18 mouse cellular contexts compared by ENCODE assay signal in the genomic region with DNA sequence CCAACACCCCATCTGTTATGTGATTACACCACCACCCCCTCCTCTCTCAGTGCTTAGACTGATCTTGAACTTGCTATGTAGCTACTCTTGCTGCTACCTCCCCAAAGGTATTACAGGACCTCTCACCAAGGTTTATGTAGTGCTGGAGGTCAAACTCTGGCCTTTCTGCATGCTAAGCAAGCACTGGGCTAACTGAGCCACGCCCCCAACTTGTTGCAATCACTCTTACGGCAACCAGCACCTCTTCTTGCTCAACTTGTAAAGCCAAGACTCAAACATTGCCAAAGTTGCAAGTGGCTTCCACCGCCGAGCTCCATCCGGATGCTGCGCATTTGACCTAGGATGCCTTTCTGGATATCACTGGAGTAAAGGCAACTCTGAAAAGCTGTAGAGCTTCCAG.
DNase-seq lines count a peak whose midpoint lies in the region; ATAC-seq and TF ChIP-seq lines count a peak whose summit lies in the region.
"Had no signal": no experiment of that assay in that cellular context is flagged by ENCODE, and none has a peak within 500 bp of the region (broad histone marks: within the 10 kb centered on the region; RNA-seq: fewer than 3 reads in every experiment).

No protein-coding gene starts in this region.

- H3K4me3 ChIP-seq in liver, embryonic 16.5 days (ENCODE audit: low read depth, low read length) = no peak overlapping the region
- no peak overlapping the region for H3K4me3 ChIP-seq in lung, postnatal 0 days (ENCODE audit: low read depth, low read length)
- no peak overlapping the region for H3K4me3 ChIP-seq in stomach, postnatal 0 days (ENCODE audit: low read depth, low read length)
- H3K4me3 ChIP-seq in midbrain, postnatal 0 days (ENCODE audit: low read depth, low read length) = no peak overlapping the region
- H3K4me3 ChIP-seq: forebrain, embryonic 15.5 days; heart, embryonic 15.5 days; limb, embryonic 12.5 days had no signal

- peak; percentile 51; the same call in 1 of the 2 replicates for ATAC-seq in liver, embryonic 16.5 days (ENCODE audit: low read depth)
- ATAC-seq in lung, postnatal 0 days = peak; percentile 46
- no peak for ATAC-seq in stomach, postnatal 0 days (ENCODE audit: low FRiP score, low TSS enrichment)
- no peak for ATAC-seq in midbrain, postnatal 0 days (ENCODE audit: low FRiP score)
- ATAC-seq in activated CD4-positive, CD25-positive, alpha-beta regulatory T cell, adult 4 months = no peak
- ATAC-seq in cerebellum, adult (ENCODE audit: insufficient number of reproducible peaks, low FRiP score, low TSS enrichment) = no peak
- ATAC-seq: forebrain, embryonic 15.5 days; hindbrain, postnatal 0 days had no signal

- no peaks in the 10 kb centered on the region for H3K36me3 ChIP-seq in liver, embryonic 16.5 days (ENCODE audit: control insufficient read depth, insufficient read depth)
- H3K36me3 ChIP-seq in lung, postnatal 0 days (ENCODE audit: insufficient read depth, low read length) = no peaks in the 10 kb centered on the region
- no peaks in the 10 kb centered on the region for H3K36me3 ChIP-seq in stomach, postnatal 0 days (ENCODE audit: control insufficient read depth, insufficient read depth, low read length)
- peaks cover 4% of the 10 kb centered on the region; the same call in 1 of the 2 replicates for H3K36me3 ChIP-seq in midbrain, postnatal 0 days (ENCODE audit: insufficient read depth, low read length)
- H3K36me3 ChIP-seq: forebrain, embryonic 15.5 days; heart, embryonic 15.5 days; limb, embryonic 12.5 days had no signal

- no peak overlapping the region for H3K9ac ChIP-seq in liver, embryonic 16.5 days (ENCODE audit: low read depth, low read length)
- H3K9ac ChIP-seq in lung, postnatal 0 days (replicated peaks; ENCODE audit: low read depth) = no peak overlapping the region
- H3K9ac ChIP-seq in stomach, postnatal 0 days (ENCODE audit: low read length) = no peak overlapping the region
- no peak overlapping the region for H3K9ac ChIP-seq in midbrain, postnatal 0 days (replicated peaks; ENCODE audit: low read length, poor library complexity, severe bottlenecking)
- H3K9ac ChIP-seq: forebrain, embryonic 15.5 days; heart, embryonic 15.5 days; limb, embryonic 12.5 days had no signal

- 62% methylated on average over 6 of the region's 6 CpGs for WGBS in liver, embryonic 16.5 days (ENCODE audit: insufficient replicate concordance)
- WGBS in lung, postnatal 0 days = 59% methylated on average over 6 of the region's 6 CpGs
- 87% methylated on average over 6 of the region's 6 CpGs for WGBS in stomach, postnatal 0 days
- 93% methylated on average over 6 of the region's 6 CpGs for WGBS in midbrain, postnatal 0 days

- H3K4me2 ChIP-seq in liver, embryonic 16.5 days (ENCODE audit: low read depth, low read length) = no peak overlapping the region
- no peak overlapping the region for H3K4me2 ChIP-seq in lung, postnatal 0 days (replicated peaks; ENCODE audit: low read depth, low read length)
- H3K4me2 ChIP-seq in stomach, postnatal 0 days (replicated peaks; ENCODE audit: low read depth) = no peak overlapping the region
- no peak overlapping the region for H3K4me2 ChIP-seq in midbrain, postnatal 0 days (ENCODE audit: low read depth, low read length, poor library complexity, severe bottlenecking)
- H3K4me2 ChIP-seq: forebrain, embryonic 15.5 days; heart, embryonic 15.5 days; limb, embryonic 12.5 days had no signal

- no peaks in the 10 kb centered on the region for H3K27me3 ChIP-seq in liver, embryonic 16.5 days (ENCODE audit: control insufficient read depth, insufficient read depth, low read depth, low read length)
- no peaks in the 10 kb centered on the region for H3K27me3 ChIP-seq in lung, postnatal 0 days (replicated peaks; ENCODE audit: insufficient read depth, low read length)
- no peaks in the 10 kb centered on the region for H3K27me3 ChIP-seq in stomach, postnatal 0 days (ENCODE audit: control insufficient read depth, insufficient read depth, low read length)
- H3K27me3 ChIP-seq in midbrain, postnatal 0 days (ENCODE audit: insufficient read depth, low read length) = no peaks in the 10 kb centered on the region
- H3K27me3 ChIP-seq: heart, embryonic 15.5 days; limb, embryonic 12.5 days had no signal

- DNase-seq in liver = no peak
- peak; percentile 40 for DNase-seq in adrenal gland, postnatal 25 days
- peak; percentile 62 for DNase-seq in lung, postnatal 0 days (ENCODE audit: low spot score)
- peak; percentile 18 for DNase-seq in stomach, postnatal 0 days (ENCODE audit: low spot score)
- DNase-seq in midbrain, postnatal 0 days (ENCODE audit: low spot score) = no peak
- DNase-seq: cerebellum, postnatal 14 days; heart, adult 11 months; kidney, adult 11 months; kidney, postnatal 14 days; midbrain, embryonic 14.5 days; right cerebral cortex, postnatal 14 days had no signal

- TF ChIP-seq CTCF in lung, postnatal 0 days (IDR thresholded peaks at IDR 0.05) = no peak
- TF ChIP-seq CTCF in stomach, postnatal 0 days (IDR thresholded peaks at IDR 0.05; ENCODE audit: low read depth) = no peak
- TF ChIP-seq CTCF in midbrain, postnatal 0 days (IDR thresholded peaks at IDR 0.05) = no peak

- no peak overlapping the region for H3K27ac ChIP-seq in liver, embryonic 16.5 days (ENCODE audit: low read length)
- H3K27ac ChIP-seq in lung, postnatal 0 days (ENCODE audit: low read length) = no peak overlapping the region
- H3K27ac ChIP-seq in stomach, postnatal 0 days (replicated peaks) = no peak overlapping the region
- no peak overlapping the region for H3K27ac ChIP-seq in midbrain, postnatal 0 days (ENCODE audit: low read depth, low read length)
- H3K27ac ChIP-seq: heart, embryonic 15.5 days; hindbrain, postnatal 0 days; limb, embryonic 12.5 days had no signal

- H3K9me3 ChIP-seq in liver, embryonic 16.5 days (replicated peaks; ENCODE audit: control insufficient read depth, low read length) = no peaks in the 10 kb centered on the region
- H3K9me3 ChIP-seq in lung, postnatal 0 days (ENCODE audit: low read length) = no peaks in the 10 kb centered on the region
- no peaks in the 10 kb centered on the region for H3K9me3 ChIP-seq in stomach, postnatal 0 days (ENCODE audit: control insufficient read depth, low read length)
- H3K9me3 ChIP-seq in midbrain, postnatal 0 days (ENCODE audit: low read length) = no peaks in the 10 kb centered on the region
- H3K9me3 ChIP-seq: forebrain, embryonic 15.5 days; heart, embryonic 15.5 days; limb, embryonic 12.5 days had no signal

- H3K4me1 ChIP-seq in liver, embryonic 16.5 days (ENCODE audit: control insufficient read depth, low read depth, low read length) = no peaks in the 10 kb centered on the region
- no peaks in the 10 kb centered on the region for H3K4me1 ChIP-seq in lung, postnatal 0 days (ENCODE audit: insufficient read depth, low read depth, low read length)
- no peaks in the 10 kb centered on the region for H3K4me1 ChIP-seq in stomach, postnatal 0 days (replicated peaks; ENCODE audit: control insufficient read depth, insufficient read depth)
- 0 out of 2 replicates have a peak, but pooled peaks cover 2% of the 10 kb centered on the region for H3K4me1 ChIP-seq in midbrain, postnatal 0 days (ENCODE audit: insufficient read depth, low read length)
- H3K4me1 ChIP-seq: heart, embryonic 15.5 days had no signal

- TF ChIP-seq EP300 in lung, postnatal 0 days (IDR thresholded peaks at IDR 0.05) = no peak
- no peak for TF ChIP-seq EP300 in stomach, postnatal 0 days (optimal IDR thresholded peaks at IDR 0.05)

Comparison
In these comparisons a context has a peak if more than half of its experiments do, and no peak if none do; other contexts are left out.
1. ATAC-seq: peak in liver, embryonic 16.5 days (single experiment) and lung, postnatal 0 days (single experiment); none in stomach, postnatal 0 days (single experiment), midbrain, postnatal 0 days (single experiment), activated CD4-positive, CD25-positive, alpha-beta regulatory T cell, adult 4 months (single experiment) and cerebellum, adult (single experiment).
2. DNase-seq: peak in adrenal gland, postnatal 25 days (single experiment), lung, postnatal 0 days (single experiment) and stomach, postnatal 0 days (single experiment); none in liver (single experiment) and midbrain, postnatal 0 days (single experiment).